Mouse (Mus musculus) heart, postnatal 0 days (tissue): ENCODE data around the gene Hes5. TPM values are rescaled to one million over a fixed set of nuclear protein-coding genes. Genes with fewer than 3 reads are reported as not detected.

ENCODE experiments used
- ATAC-seq: fragments of 200-750 bp; cut with Nextera tagmentation; 2 replicates; pipeline ENCODE4 v1.8.0; 2017; ENCODE audit warnings: low read depth, moderate number of reproducible peaks, moderate library complexity; ENCODE audit not compliant: insufficient read depth
- DNase-seq: peaks from one replicate; pipeline ENCODE4 v3.0.0-alpha.2; 2016; ENCODE audit warnings: low spot score
- H3K27ac ChIP-seq: fragments of 300-500 bp; sonication (generic); 2 replicates; pipeline ENCODE4 v1.5.1; 2014; ENCODE audit warnings: low read depth, mild to moderate bottlenecking
- H3K27me3 ChIP-seq: fragments of 300-500 bp; sonication (generic); 2 replicates; pipeline ENCODE4 v1.6.1; 2014; ENCODE audit warnings: low read length, mixed read lengths; ENCODE audit not compliant: control insufficient read depth, insufficient read depth
- H3K36me3 ChIP-seq: fragments of 300-500 bp; sonication (generic); replicated peaks from 2 replicates; pipeline ENCODE4 v1.6.1; 2014; ENCODE audit warnings: low read length, mixed read lengths; ENCODE audit not compliant: control insufficient read depth, insufficient read depth
- H3K4me1 ChIP-seq: fragments of 300-500 bp; sonication (generic); 2 replicates; pipeline ENCODE4 v1.6.1; 2014; ENCODE audit warnings: antibody characterized with exemption; ENCODE audit not compliant: control insufficient read depth, insufficient read depth
- H3K4me2 ChIP-seq: fragments of 300-500 bp; sonication (generic); 2 replicates; pipeline ENCODE4 v1.6.1; 2014; ENCODE audit warnings: low read depth, mild to moderate bottlenecking, low read length, moderate library complexity
- H3K4me3 ChIP-seq: fragments of 300-500 bp; sonication (generic); 2 replicates; pipeline ENCODE4 v1.5.1; 2014; ENCODE audit warnings: low read depth, low read length
- H3K9ac ChIP-seq: fragments of 300-500 bp; sonication (generic); replicated peaks from 2 replicates; pipeline ENCODE4 v1.6.1; 2014; ENCODE audit warnings: low read depth, low read length, mixed read lengths
- H3K9me3 ChIP-seq: fragments of 300-500 bp; sonication (generic); replicated peaks from 2 replicates; pipeline ENCODE4 v1.6.1; 2016; ENCODE audit warnings: low read length; ENCODE audit not compliant: control insufficient read depth
- CTCF ChIP-seq: IDR thresholded peaks from 2 replicates; pipeline ENCODE4 v1.5.1; 2016; ENCODE audit warnings: antibody characterized with exemption, control low read depth, low read depth
- EP300 ChIP-seq: IDR thresholded peaks from 2 replicates; pipeline ENCODE4 v1.6.1; 2016; ENCODE audit warnings: antibody characterized with exemption, low read depth
- WGBS: fragments of 180-500 bp; shearing (Covaris S2); extraction: QIAGEN DNeasy Blood & Tissue Kit; methylation state at CpG from one replicate; pipeline ENCODE4 v1.1.7; 2014; 5-methylcytosine and 5-hydroxymethylcytosine counted together
- polyA plus RNA-seq: library from polyadenylated mRNA; unstranded; fragments of >200 nt; fragmentation: Nextera tagmentation; extraction: Ambion mirVana; gene quantifications from 2 replicates; pipeline ENCODE4 v1.2.1, GENCODE M21; 2015
- total RNA-seq: library from RNA; depleted of rRNA; stranded (reverse); fragments of >200 nt; gene quantifications from 2 replicates; pipeline ENCODE4 v1.2.3, GENCODE M21; 2014; ENCODE audit warnings: low replicate concordance

Gene Hes5
- total and polyA plus RNA-seq, 2 experiments from 2014 or later: not detected

DNA sequence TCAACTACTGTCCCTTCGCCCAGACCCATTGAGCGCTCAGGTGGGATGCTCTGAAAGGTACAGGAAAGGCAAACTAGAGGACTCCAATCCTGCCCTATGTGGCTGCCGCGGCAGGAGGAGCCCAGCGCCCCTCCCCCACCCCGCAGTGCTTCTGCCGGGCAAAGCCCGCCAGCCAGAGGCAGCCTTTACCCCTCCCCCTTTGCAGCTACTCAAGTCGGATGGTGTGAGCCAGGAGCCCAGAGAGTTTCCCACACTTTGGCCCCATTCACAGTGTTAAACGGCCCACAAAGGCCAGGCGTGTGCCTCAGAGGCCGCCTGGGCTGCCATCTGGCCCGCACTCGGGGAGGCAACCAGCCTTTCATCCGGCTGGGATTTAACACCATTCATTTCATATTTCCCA lies 2.6 kb upstream of the Hes5 start:
- Histone ChIP-seq H3K4me2 (peak overlapping the region; percentile 30; the same call in 1 of the 2 replicates), H3K27me3 (peaks cover 96% of the 10 kb centered on the region), H3K4me3 (0 out of 2 replicates have a peak overlapping the region, but pooled peaks have one; percentile 9), H3K9ac (no peak overlapping the region; the same call in 1 of the 2 replicates), H3K27ac (no peak overlapping the region), H3K4me1 (peaks cover 12% of the 10 kb centered on the region), H3K36me3 (no peaks in the 10 kb centered on the region), H3K9me3 (no peaks in the 10 kb centered on the region)
- 3% methylated on average over 14 of the region's 15 CpGs for WGBS
- TF ChIP-seq CTCF (no peak), EP300 (no peak)
- DNase-seq (no peak), ATAC-seq (no peak; the same call in 1 of the 2 replicates)

DNA sequence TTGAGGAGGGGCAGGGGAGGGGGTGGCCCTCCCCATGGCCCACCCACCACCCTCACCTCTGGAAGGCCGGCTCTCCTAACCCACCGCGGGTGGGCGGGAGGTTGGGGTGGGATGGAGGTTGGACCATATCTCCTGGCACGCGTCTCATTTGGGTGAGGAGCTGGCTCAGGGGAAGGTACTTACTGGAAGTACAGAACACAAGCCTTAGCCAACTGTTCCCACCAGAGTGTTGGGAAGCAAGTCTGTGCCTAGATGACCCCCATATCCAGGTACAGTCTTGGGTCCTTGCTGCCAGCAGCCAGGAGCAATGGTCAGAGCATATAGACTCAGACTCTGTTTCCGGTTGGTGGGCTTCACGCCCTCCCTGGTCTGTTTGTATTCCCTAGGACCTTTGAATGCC lies 2.1 kb upstream of the Hes5 start:
- no peak for TF ChIP-seq CTCF
- no peak for DNase-seq
- Histone ChIP-seq H3K4me1 (peaks cover 14% of the 10 kb centered on the region), H3K9ac (no peak overlapping the region), H3K27ac (no peak overlapping the region), H3K9me3 (no peaks in the 10 kb centered on the region), H3K4me3 (no peak overlapping the region), H3K27me3 (peaks cover 91% of the 10 kb centered on the region), H3K36me3 (no peaks in the 10 kb centered on the region), H3K4me2 (no peak overlapping the region)
- 15% methylated on average over 8 of the region's 8 CpGs for WGBS
- ATAC-seq: no peak

DNA sequence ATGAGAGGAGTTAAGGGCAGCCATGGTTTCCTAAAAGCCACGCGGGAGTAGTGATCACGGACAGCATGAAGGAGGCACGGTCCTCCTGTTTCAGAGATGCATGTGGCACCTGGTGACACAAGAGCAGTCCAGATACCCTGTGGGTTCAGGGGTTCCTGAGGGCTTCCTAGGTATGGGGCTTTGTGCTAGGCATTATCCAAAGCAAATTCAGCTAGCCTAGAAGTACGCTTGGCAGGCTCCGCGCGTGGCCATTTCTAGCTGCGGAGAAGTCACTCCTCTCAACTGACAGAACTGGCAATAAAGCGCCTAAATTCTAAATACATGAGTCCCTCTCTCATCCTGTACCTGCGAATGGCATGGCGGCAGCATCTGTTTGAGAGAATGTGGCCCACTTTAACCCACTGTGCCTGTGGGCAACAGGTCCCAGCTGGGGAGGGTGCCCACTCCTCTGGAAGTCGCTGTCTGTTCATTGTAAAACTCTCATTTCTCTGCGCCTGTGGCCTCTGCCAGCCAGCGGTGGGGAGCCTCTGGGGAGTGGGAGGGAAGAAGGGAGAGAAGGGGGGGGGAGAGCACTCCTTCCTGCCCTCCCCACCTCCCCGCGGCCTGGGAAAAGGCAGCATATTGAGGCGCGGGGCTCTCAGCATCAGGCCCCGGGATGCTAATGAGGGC lies 568 bp upstream of the Hes5 start:
- DNase-seq (no peak), ATAC-seq (no peak)
- Histone ChIP-seq H3K9me3 (no peaks in the 10 kb centered on the region), H3K4me1 (peaks cover 17% of the 10 kb centered on the region), H3K27me3 (peaks cover 76% of the 10 kb centered on the region), H3K9ac (no peak overlapping the region), H3K4me2 (peak overlapping the region; percentile 72), H3K27ac (no peak overlapping the region), H3K36me3 (no peaks in the 10 kb centered on the region), H3K4me3 (peak overlapping the region; percentile 46)
- WGBS: 28% methylated on average over 20 of the region's 20 CpGs
- no peak for TF ChIP-seq CTCF
- no peak for TF ChIP-seq EP300

DNA sequence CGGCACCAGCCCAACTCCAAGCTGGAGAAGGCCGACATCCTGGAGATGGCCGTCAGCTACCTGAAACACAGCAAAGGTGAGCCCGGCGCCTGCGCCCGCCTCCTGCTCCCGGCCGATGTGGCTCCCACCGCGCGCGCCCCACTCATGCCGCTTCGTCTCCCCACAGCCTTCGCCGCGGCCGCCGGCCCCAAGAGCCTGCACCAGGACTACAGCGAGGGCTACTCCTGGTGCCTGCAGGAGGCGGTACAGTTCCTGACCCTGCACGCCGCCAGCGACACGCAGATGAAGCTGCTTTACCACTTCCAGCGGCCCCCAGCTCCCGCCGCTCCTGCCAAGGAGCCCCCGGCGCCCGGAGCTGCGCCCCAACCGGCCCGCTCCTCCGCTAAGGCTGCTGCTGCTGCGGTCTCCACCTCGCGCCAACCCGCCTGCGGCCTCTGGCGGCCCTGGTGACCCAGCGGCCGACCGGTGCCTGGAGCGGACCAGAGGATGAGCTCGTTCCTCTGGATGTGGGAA lies 559 bp downstream of the Hes5 start:
- TF ChIP-seq EP300 (no peak), CTCF (no peak)
- WGBS: under 1% methylated on average over 41 of the region's 47 CpGs
- no peak for ATAC-seq
- Histone ChIP-seq H3K4me2 (peak overlapping the region; percentile 72), H3K27me3 (peaks cover 65% of the 10 kb centered on the region), H3K27ac (no peak overlapping the region), H3K9me3 (no peaks in the 10 kb centered on the region), H3K4me3 (peak overlapping the region; percentile 46), H3K4me1 (peaks cover 28% of the 10 kb centered on the region), H3K36me3 (no peaks in the 10 kb centered on the region), H3K9ac (no peak overlapping the region; the same call in 1 of the 2 replicates)
- DNase-seq: no peak

DNA sequence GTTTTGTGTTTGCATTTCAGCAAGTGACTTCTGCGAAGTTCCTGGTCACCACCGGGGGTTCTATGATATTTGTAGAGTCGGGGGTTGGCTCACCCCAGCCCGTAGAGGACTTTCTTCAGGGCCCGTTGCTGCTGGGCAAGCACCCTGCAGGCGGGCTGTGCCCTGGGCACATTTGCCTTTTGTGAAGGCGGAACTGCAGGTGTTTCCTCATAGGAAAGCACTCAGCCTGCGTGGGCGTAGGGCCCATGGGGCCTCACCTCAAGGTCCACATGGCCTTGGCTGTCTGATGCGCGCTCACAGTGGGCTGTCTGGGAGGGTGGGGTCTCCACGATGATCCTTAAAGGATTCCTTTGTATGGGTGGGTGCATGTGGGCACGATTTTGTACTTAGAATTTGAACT lies 1.2 kb downstream of the Hes5 start:
- ATAC-seq (no peak), DNase-seq (no peak)
- H3K4me1 ChIP-seq: peaks cover 28% of the 10 kb centered on the region
- no peak overlapping the region for H3K9ac ChIP-seq
- no peaks in the 10 kb centered on the region for H3K36me3 ChIP-seq
- peaks cover 61% of the 10 kb centered on the region for H3K27me3 ChIP-seq
- no peak for TF ChIP-seq EP300
- no peak for TF ChIP-seq CTCF
- 50% methylated on average over 13 of the region's 13 CpGs for WGBS
- H3K9me3 ChIP-seq: no peaks in the 10 kb centered on the region
- H3K4me3 ChIP-seq: peak overlapping the region; percentile 46
- H3K27ac ChIP-seq: no peak overlapping the region
- peak overlapping the region; percentile 72 for H3K4me2 ChIP-seq

DNA sequence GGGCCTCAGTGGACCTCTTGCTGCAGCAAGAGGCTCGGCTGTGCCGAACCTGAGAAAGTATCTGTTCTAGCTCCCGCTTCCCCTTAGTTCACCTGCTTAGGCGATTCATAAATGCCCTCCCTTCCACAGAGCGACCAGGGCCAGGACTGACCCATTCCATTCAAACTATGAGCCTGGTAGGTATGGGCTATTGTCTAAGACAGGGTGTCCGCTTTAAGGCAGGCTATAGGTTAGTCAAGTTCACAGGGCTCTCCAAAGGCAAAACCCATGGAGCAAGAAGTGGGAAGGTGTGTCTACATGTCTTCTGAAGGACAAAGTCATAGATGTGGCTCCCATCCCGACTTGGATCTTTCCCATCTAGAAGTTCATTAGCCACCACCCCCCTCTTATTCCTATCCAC lies 2.0 kb downstream of the Hes5 start:
- TF ChIP-seq CTCF (no peak), EP300 (no peak)
- no peak for DNase-seq
- H3K9me3 ChIP-seq: no peaks in the 10 kb centered on the region
- H3K4me2 ChIP-seq: no peak overlapping the region
- no peaks in the 10 kb centered on the region for H3K36me3 ChIP-seq
- H3K9ac ChIP-seq: no peak overlapping the region
- 88% methylated on average over 7 of the region's 7 CpGs for WGBS
- peaks cover 53% of the 10 kb centered on the region for H3K27me3 ChIP-seq
- peaks cover 28% of the 10 kb centered on the region for H3K4me1 ChIP-seq
- no peak for ATAC-seq
- no peak overlapping the region for H3K4me3 ChIP-seq
- no peak overlapping the region for H3K27ac ChIP-seq
